Mouse (Mus musculus) adrenal gland, postnatal 25 days (tissue): Measurements from ENCODE around the gene Nup188. TPM values are rescaled to one million over a fixed set of nuclear protein-coding genes. Genes with fewer than 3 reads are reported as not detected.
A peak's percentile ranks its signal among the peaks of the same experiment; 100 is the strongest.

ENCODE experiments used
- DNase-seq: peaks from one replicate; pipeline ENCODE4 v3.0.0; 2021; ENCODE audit warnings: mixed read lengths
- long read RNA-seq: library from polyadenylated mRNA; stranded (forward); transcript quantifications from one replicate; pipeline ENCODE4 v2.0.0, GENCODE M21; 2021
- total RNA-seq: library from RNA; stranded (reverse); gene quantifications from 2 replicates; pipeline ENCODE4 v1.2.3, GENCODE M21; 2021

The Nup188 gene
- total RNA-seq, result 38.0 and 38.9 TPM in 2 replicates
- long read RNA-seq, partial matches to known transcripts, result 4 of 6 reads
- long read RNA-seq, other reads (novel, unspliced or antisense), result 0 of 6 reads

GRCm38 (mm10) chr2:30286192-30287026 is at the start of gene Nup188, which contains the start of gene Dolk:
Gene Nup188 (plus strand): TSS chr2:30286397.
Gene Dolk (minus strand): TSS chr2:30286334.
- peak; percentile 99 for DNase-seq

DNA sequence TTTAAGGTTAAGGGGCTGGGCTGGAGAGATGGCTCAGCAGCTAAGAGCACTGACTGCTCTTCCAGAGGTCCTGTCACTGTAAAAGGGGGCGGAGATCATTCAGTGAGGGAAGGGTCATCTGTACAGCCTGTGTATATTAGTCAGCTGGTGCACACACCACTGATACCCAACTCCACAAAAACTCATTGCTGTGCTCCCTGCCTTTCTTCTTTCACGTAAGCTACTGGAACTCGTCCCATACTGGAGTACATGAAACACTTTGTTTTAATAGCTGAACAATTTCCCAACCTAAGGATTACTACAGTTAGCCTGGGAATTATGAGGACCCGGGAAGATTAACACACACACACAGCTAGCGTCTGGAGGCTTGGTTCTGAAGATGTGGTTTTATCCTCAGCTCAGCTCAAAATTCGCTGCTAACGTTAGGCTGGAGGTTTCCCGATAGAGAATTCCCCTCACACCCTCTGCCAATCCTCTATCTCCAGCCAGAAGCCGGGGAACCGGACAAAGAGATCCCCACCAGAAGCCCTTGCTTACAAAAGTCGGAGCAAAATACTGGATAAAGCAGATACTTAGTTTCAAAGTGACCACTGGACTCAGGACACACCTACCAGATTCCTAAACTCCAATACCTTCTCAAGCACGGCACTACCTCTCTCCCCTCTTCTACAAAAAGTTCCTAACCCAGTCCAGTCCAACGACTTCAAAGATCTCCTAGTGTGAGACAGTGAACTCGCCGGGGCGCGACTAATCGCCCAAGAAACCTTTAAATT is 49.6 kb upstream of the Nup188 start:
- no peak for DNase-seq

DNA sequence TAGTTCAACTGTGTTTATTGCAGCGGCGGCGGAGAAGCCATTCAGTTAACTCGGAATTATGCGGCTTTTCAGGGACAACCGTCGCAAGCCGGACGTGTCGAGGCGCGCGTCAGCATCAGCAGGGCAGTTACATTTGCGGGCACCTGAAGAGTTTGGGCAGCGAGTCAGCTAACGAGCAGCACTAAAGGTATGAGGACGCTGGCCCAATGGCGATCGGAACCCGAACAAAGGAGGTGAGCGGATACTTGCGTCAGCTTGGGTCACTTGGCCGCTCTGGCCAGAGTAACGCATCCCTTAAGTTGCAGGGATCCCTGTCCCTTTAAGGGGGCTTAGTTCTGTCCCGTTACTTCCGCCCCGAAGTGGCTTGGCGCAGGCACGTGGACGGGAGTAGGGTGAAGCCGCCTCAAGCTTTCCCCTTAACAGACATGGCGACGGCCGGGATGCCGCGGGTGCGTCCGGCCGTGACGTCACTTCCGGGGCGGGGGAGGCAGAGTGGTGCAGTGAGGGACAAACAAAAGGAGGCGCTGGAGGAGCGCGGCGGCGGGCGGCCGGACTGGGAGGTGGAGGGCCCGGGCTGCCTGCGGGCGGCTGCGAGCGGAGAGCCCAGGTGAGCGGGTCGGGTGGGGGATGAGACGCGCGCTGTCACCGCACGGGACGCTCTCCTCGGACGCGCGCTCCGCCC is 48.9 kb upstream of the Nup188 start, which contains the start of gene Lrrc8a:
Lrrc8a (plus strand) TSS at position 517 of the 682 bp plus-strand sequence.
- peak; percentile 100 for DNase-seq

- DNase-seq, result peak; percentile 81
Observed at GRCm38 (mm10) chr2:30237881-30238280, 48.3 kb upstream of the Nup188 start.

GRCm38 (mm10) chr2:30238906-30239465 is 47.2 kb upstream of the Nup188 start:
- DNase-seq, result no peak

- no peak for DNase-seq
Observed at GRCm38 (mm10) chr2:30239777-30240176, 46.4 kb upstream of the Nup188 start.

- DNase-seq, result no peak
Observed at GRCm38 (mm10) chr2:30240267-30240666, 45.9 kb upstream of the Nup188 start, which contains the start of gene Gm28035. Gene Gm28035 (plus strand): TSS chr2:30240567.

GRCm38 (mm10) chr2:30242509-30242908 is 43.7 kb upstream of the Nup188 start:
- peak; percentile 59 for DNase-seq

DNA sequence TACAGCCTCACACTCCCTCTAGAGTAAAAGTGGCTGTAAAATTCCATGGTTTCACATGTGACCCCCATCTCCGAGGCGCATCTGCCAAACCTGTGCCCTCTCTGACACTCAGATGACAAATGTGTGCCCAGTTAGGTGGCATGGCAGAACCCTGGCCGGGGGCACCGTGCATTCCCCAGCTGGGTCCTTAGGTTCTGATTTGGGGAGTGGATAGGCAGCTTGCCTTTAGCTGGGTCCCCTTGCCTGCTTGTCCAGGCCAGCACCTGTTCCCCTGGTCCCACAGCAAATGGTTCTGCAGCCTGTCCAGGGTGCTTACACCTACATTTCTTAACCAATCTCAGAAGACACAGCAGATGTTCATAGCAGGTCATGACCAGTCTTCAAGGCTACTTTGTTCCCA is 42.8 kb upstream of the Nup188 start:
- no peak for DNase-seq

GRCm38 (mm10) chr2:30244595-30245178 is 41.5 kb upstream of the Nup188 start:
- no peak for DNase-seq

DNA sequence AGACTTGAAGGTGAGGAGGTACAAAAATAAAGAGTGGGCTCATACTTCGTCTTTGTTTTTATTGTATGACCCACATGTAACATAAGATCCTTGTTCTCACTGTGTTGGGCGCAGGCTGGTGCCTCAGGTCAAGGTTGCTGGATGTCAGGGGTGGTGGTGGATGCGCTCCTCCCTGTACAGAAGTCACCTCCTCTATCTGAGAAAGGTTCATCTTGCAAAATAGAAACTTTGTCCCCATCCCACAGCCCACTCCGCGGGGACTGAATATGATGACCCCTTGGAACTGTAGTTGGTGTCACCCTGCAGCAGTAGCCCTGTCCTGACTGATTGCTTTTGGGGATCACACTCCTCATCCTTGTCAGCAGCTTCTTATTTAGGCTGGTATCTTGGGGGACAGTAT is 39.2 kb upstream of the Nup188 start:
- DNase-seq, result no peak

DNA sequence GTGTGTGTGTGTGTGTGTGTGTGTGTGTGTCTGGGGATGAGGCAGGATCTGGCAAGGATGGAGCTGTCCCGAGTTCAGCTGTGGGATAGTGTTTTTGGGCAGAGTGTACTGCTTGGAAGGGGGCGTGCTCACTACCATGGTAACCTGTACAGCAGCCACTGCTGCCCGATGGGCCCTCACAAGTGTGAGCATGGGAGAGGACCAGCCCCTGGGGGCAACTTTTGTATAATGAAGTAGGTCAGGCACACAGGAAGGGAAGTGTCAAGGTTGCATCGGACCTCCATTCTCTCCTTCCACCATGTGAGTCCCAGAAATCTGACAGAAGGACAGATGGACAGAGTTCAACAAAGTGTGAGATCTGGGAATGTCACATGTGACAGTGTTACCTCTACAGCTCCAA is 38.5 kb upstream of the Nup188 start:
- DNase-seq, result no peak

GRCm38 (mm10) chr2:30249182-30249581 is 37.0 kb upstream of the Nup188 start:
- no peak for DNase-seq

GRCm38 (mm10) chr2:30250166-30251128 is 35.8 kb upstream of the Nup188 start:
- no peak for DNase-seq

DNA sequence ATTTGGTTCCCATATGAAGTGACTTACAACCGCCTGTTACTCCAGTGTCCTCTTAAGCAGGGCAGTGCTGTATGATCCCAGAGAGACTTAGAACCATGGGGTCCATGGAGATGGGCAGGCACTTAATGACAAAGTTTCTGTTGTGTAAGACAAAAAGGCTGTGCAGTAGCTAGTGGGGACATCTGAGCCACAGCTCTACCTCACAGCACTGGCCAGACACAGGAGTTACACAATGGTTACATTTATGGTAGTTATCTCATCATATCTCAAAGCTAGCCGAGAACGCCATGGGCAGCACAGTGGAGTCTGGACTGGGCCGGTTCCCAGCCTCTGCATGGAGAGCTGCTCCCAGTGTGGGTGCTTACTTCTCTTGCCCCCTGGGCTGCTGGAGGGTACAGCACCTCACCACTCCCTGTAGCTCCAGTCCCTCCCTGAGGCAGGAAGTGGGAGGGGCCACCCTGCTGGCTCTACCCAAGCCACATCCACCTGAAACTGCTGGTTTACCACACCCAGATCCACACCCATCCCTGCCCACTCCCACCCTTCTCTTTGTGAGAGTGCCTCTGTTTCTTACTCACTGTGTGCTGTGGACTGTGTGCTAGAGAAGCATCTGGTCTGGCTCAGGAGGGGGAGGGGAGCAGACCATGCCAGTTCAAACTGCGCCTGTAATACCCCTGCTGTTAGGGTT is 34.6 kb upstream of the Nup188 start:
- no peak for DNase-seq

GRCm38 (mm10) chr2:30252521-30252920 is 33.7 kb upstream of the Nup188 start:
- DNase-seq, result peak; percentile 49

DNA sequence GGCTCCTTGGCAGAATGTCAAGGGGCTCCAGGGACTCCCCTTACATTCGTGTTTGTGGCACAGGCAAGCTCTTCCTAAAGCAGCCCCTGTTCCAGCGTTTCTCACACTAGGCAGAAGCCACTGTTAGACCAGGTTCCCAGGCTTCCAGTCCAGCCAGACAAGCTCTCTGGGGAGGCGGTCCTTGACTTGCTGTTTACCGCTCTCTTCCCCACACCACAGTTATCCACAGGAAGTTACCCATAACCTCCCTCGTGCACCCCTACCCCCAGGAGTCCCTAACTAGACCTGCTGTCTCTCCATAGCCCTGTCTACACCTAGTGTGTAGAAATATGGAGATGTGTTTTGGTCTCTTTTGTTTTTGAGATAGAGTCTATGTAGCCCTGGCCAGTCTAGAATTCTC is 32.4 kb upstream of the Nup188 start:
- DNase-seq, result no peak

DNA sequence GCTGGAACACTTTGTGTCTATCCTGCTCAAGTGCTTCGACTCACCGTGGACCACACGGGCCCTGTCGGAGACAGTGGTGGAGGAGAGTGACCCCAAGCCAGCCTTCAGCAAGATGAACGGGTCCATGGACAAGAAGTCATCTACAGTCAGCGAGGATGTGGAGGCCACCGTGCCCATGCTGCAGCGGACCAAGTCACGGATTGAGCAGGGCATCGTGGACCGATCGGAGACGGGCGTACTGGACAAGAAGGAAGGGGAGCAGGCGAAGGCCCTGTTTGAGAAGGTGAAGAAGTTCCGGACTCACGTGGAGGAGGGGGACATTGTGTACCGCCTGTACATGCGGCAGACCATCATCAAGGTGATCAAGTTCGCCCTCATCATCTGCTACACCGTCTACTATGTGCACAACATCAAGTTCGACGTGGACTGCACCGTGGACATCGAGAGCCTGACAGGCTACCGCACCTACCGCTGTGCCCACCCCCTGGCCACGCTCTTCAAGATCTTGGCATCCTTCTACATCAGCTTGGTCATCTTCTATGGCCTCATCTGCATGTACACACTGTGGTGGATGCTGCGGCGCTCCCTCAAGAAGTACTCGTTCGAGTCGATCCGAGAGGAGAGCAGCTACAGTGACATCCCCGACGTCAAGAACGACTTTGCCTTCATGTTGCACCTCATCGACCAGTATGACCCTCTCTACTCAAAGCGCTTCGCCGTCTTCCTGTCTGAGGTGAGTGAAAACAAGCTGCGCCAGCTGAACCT is 30.4 kb upstream of the Nup188 start:
- no peak for DNase-seq
